Mouse (Mus musculus): ENCODE measurements around the gene Bmp6.

DNA sequence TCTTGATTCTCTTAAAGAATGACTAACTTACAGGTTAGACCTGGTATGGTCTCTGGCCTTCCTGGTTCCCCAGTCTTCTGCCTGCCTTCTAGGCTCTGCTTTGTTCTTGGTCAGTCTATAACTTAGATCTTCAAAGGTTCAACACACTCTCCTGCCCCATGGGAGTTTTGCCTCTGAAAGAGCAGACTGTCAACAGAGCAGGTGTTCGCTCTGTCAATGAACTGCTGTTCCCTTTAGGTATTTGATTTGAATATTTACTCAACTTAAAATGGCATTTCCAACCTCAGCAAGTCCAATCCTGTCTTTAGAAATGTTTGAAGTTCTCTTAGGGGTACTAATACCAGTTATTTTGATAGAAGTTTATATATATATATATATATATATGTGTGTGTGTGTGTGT, 26.5 kb upstream of the Bmp6 start:
- TF ChIP-seq CTCF (conservative IDR thresholded peaks at IDR 0.05; ENCODE audit: insufficient read depth, insufficient read length, low read depth, low read length) (no peak), POLR2A (IDR thresholded peaks at IDR 0.05; ENCODE audit: low read depth, low read length) (no peak)
